Mouse (Mus musculus): ENCODE measurements around the gene Nectin4. TPM values are rescaled to one million over a fixed set of nuclear protein-coding genes. Genes with fewer than 3 reads are reported as not detected.

The Nectin4 gene
- polyA plus RNA-seq, 1 experiment, result not detected

DNA sequence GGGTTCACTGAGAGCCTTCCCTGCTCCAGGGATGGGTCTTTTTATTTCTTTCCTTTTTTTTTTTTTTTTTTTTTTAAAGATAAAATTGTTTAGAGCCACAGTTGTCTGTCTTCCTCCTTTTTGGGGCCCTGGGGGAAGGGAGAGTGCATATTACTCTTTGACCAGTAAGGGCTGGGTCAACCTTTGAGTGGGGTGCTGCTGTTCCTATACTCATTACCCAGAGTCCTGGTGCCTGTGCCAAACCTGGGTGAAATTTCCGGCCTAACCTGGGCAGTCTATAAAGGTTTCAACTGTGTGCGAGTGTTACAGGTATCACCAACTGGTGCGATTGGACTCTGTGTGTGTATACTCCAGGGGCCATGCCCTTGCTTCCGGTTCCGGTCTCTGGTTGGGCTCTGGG lies 48.8 kb downstream of the Nectin4 start, which contains the start of gene Tstd1:
TSS of gene Tstd1 (plus strand) at position 213 of the 400 bp plus-strand sequence.
- Histone ChIP-seq H3K27me3 (ENCODE audit: control insufficient read depth) (no peaks in the 10 kb centered on the region), H3K9me3 (ENCODE audit: control insufficient read depth, low read length) (no peaks in the 10 kb centered on the region), H3K4me3 (replicated peaks) (no peak within 1 kb of the TSS), H3K36me3 (ENCODE audit: control insufficient read depth) (peaks cover 47% of the 10 kb centered on the region), H3K4me1 (ENCODE audit: control insufficient read depth) (peaks cover 13% of the 10 kb centered on the region)
- TF ChIP-seq GATA1 (IDR thresholded peaks at IDR 0.05; ENCODE audit: low read length) (no peak), TAL1 (IDR thresholded peaks at IDR 0.05; ENCODE audit: low read length) (no peak)

DNA sequence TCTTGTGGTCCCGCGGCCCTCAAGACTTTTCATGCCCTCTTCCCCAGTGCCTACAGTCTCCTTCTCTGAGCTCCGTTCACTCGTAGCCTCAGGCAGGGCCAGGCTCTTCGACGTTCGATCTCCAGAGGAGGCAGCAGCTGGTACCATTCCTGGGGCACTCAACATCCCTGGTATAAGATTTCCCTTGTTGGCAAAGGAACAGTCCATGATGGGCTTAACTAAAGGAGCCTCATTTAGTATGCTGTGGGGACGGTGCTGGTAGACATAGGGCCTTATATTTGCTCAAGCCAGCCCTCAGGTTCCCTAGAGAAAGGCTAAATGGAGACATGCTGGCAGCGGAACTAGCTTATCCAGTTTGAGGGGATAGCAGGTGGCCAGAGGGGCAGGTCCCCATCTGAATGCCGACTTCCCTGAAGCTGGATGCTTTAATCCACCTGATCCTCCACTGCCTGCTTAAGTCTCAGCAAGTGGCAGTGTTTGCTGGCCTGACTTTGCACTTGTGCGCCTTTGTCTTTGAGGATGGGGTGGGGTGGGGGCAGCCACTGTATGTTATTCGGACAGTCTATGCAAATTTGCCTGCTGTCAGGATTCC lies 49.5 kb downstream of the Nectin4 start:
- TF ChIP-seq TAL1 (IDR thresholded peaks at IDR 0.05; ENCODE audit: low read length) (no peak), GATA1 (IDR thresholded peaks at IDR 0.05; ENCODE audit: low read length) (no peak)
- H3K4me3 ChIP-seq (replicated peaks), result no peak overlapping the region
- no peaks in the 10 kb centered on the region for H3K9me3 ChIP-seq (ENCODE audit: control insufficient read depth, low read length)
- H3K4me1 ChIP-seq (ENCODE audit: control insufficient read depth), result peaks cover 6% of the 10 kb centered on the region
- H3K36me3 ChIP-seq (ENCODE audit: control insufficient read depth), result peaks cover 47% of the 10 kb centered on the region
- no peaks in the 10 kb centered on the region for H3K27me3 ChIP-seq (ENCODE audit: control insufficient read depth)

GRCm38 (mm10) chr1:171419905-171420304 lies 50.0 kb downstream of the Nectin4 start:
- no peaks in the 10 kb centered on the region for H3K27me3 ChIP-seq (ENCODE audit: control insufficient read depth)
- H3K9me3 ChIP-seq (ENCODE audit: control insufficient read depth, low read length), result no peaks in the 10 kb centered on the region
- H3K4me3 ChIP-seq (replicated peaks), result no peak overlapping the region
- TF ChIP-seq GATA1 (IDR thresholded peaks at IDR 0.05; ENCODE audit: low read length) (no peak), TAL1 (IDR thresholded peaks at IDR 0.05; ENCODE audit: low read length) (no peak)
- peaks cover 6% of the 10 kb centered on the region for H3K4me1 ChIP-seq (ENCODE audit: control insufficient read depth)
- H3K36me3 ChIP-seq (ENCODE audit: control insufficient read depth), result peaks cover 47% of the 10 kb centered on the region

DNA sequence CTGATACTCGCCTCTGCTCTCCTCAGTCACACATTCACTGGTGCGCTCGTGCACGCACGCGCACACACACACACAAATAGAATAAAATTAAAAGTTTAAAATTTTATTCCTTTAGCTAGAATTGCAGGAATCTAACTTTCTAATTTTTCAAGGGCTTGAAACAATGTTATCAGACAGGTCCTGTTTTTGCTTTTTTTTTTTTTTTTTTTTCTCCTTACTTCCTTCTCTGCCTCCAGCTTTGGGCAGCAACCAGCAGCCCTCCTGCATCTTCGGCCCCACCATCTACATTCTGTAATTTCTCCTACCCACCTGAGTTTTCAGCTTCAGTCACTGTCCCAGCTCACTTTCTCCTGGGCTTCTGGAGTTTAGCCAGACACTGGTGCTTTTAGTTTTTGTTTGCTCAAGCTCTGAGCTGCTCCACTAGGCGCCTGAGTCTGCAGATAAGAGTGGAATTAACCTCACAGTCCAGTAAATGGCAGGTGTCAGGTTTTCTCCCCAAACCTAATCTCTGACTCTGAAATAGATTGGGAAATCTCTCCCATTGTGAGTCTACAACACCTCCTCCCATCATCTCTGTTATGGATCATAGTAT lies 52.7 kb downstream of the Nectin4 start:
- H3K4me3 ChIP-seq (replicated peaks), result no peak overlapping the region
- no peaks in the 10 kb centered on the region for H3K4me1 ChIP-seq (ENCODE audit: control insufficient read depth)
- TF ChIP-seq TAL1 (IDR thresholded peaks at IDR 0.05; ENCODE audit: low read length), result no peak
- TF ChIP-seq GATA1 (IDR thresholded peaks at IDR 0.05; ENCODE audit: low read length), result no peak
- H3K9me3 ChIP-seq (ENCODE audit: control insufficient read depth, low read length), result no peaks in the 10 kb centered on the region
- no peaks in the 10 kb centered on the region; the same call in 1 of the 2 replicates for H3K27me3 ChIP-seq (ENCODE audit: control insufficient read depth)
- H3K36me3 ChIP-seq (ENCODE audit: control insufficient read depth), result peaks cover 23% of the 10 kb centered on the region

- no peak overlapping the region for H3K4me3 ChIP-seq (replicated peaks)
- no peaks in the 10 kb centered on the region for H3K9me3 ChIP-seq (ENCODE audit: control insufficient read depth, low read length)
- no peaks in the 10 kb centered on the region for H3K4me1 ChIP-seq (ENCODE audit: control insufficient read depth)
- TF ChIP-seq TAL1 (IDR thresholded peaks at IDR 0.05; ENCODE audit: low read length), result no peak
- no peak for TF ChIP-seq GATA1 (IDR thresholded peaks at IDR 0.05; ENCODE audit: low read length)
- H3K36me3 ChIP-seq (ENCODE audit: control insufficient read depth), result peaks cover 4% of the 10 kb centered on the region; the same call in 1 of the 2 replicates
- no peaks in the 10 kb centered on the region; the same call in 1 of the 2 replicates for H3K27me3 ChIP-seq (ENCODE audit: control insufficient read depth)
Measured at GRCm38 (mm10) chr1:171424638-171425037, 54.7 kb downstream of the Nectin4 start.

GRCm38 (mm10) chr1:171425126-171425525 lies 55.2 kb downstream of the Nectin4 start:
- Histone ChIP-seq H3K36me3 (ENCODE audit: control insufficient read depth) (no peaks in the 10 kb centered on the region; the same call in 1 of the 2 replicates), H3K4me3 (replicated peaks) (no peak overlapping the region), H3K27me3 (ENCODE audit: control insufficient read depth) (no peaks in the 10 kb centered on the region; the same call in 1 of the 2 replicates), H3K9me3 (ENCODE audit: control insufficient read depth, low read length) (no peaks in the 10 kb centered on the region), H3K4me1 (ENCODE audit: control insufficient read depth) (no peaks in the 10 kb centered on the region)
- TF ChIP-seq GATA1 (IDR thresholded peaks at IDR 0.05; ENCODE audit: low read length) (no peak), TAL1 (IDR thresholded peaks at IDR 0.05; ENCODE audit: low read length) (no peak)

GRCm38 (mm10) chr1:171432158-171432557 lies 62.3 kb downstream of the Nectin4 start:
- peaks cover 21% of the 10 kb centered on the region for H3K27me3 ChIP-seq (ENCODE audit: control insufficient read depth)
- no peak for TF ChIP-seq TAL1 (IDR thresholded peaks at IDR 0.05; ENCODE audit: low read length)
- TF ChIP-seq GATA1 (IDR thresholded peaks at IDR 0.05; ENCODE audit: low read length), result no peak
- no peaks in the 10 kb centered on the region for H3K9me3 ChIP-seq (ENCODE audit: control insufficient read depth, low read length)
- no peak overlapping the region for H3K4me3 ChIP-seq (replicated peaks)
- peaks cover 2% of the 10 kb centered on the region for H3K4me1 ChIP-seq (ENCODE audit: control insufficient read depth)
- no peaks in the 10 kb centered on the region for H3K36me3 ChIP-seq (ENCODE audit: control insufficient read depth)

DNA sequence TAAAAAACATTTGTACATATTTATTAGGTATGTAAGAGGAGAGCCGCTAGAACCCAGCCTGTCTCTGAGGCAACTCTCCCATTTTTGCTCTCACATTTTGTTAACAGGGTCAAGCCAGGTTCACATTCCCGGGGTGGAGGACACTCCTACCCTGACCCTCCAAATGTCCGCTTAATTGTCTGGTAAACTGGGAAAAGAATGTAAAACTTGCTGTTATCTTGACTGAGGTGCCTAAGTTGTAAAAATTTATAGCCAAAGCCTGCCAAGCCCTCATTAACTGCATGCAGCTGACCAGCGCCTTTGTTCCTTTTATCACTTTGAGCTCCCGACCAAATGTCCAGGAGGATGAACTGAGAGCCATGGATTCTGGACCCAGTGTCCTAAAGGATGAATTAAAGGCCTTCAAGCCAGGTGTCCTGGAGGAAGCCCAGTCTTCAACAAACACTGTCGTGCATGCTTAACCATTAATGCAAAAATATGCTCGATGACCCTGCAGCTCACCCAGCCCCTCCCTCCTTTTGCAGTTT lies 65.5 kb downstream of the Nectin4 start:
- no peaks in the 10 kb centered on the region; the same call in 1 of the 2 replicates for H3K9me3 ChIP-seq (ENCODE audit: control insufficient read depth, low read length)
- H3K4me1 ChIP-seq (ENCODE audit: control insufficient read depth), result peaks cover 9% of the 10 kb centered on the region
- H3K36me3 ChIP-seq (ENCODE audit: control insufficient read depth), result no peaks in the 10 kb centered on the region
- peaks cover 53% of the 10 kb centered on the region for H3K27me3 ChIP-seq (ENCODE audit: control insufficient read depth)
- TF ChIP-seq GATA1 (IDR thresholded peaks at IDR 0.05; ENCODE audit: low read length), result no peak
- no peak for TF ChIP-seq TAL1 (IDR thresholded peaks at IDR 0.05; ENCODE audit: low read length)
- no peak overlapping the region for H3K4me3 ChIP-seq (replicated peaks)

DNA sequence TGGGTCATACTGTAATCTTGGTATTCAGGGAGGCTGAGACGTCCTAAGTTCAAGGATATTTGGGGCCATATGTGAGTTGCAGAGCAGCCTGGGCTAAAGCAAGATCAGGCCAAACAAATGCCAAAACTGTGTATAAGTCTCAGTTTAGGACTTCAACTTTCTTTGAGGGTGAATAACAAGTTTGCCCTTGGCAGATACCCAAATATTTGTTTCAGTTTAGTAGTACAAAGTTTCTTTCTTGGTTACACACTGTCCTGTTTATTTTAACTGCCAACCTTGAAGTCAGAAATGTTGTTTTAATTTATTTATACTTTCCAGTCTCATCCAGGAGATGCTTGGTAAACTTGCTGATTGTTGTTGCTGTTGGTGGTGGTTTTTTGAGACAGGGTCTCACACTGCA lies 66.1 kb downstream of the Nectin4 start:
- Histone ChIP-seq H3K27me3 (ENCODE audit: control insufficient read depth) (peaks cover 60% of the 10 kb centered on the region), H3K9me3 (ENCODE audit: control insufficient read depth, low read length) (no peaks in the 10 kb centered on the region; the same call in 1 of the 2 replicates), H3K4me3 (replicated peaks) (no peak overlapping the region), H3K4me1 (ENCODE audit: control insufficient read depth) (peaks cover 9% of the 10 kb centered on the region), H3K36me3 (ENCODE audit: control insufficient read depth) (no peaks in the 10 kb centered on the region)
- TF ChIP-seq GATA1 (IDR thresholded peaks at IDR 0.05; ENCODE audit: low read length) (no peak), TAL1 (IDR thresholded peaks at IDR 0.05; ENCODE audit: low read length) (no peak)

Measured in erythroblast, embryonic 14.5 days (primary cell).